Mouse (Mus musculus) small intestine, adult 2 months (tissue): ENCODE results near the gene Adam33. TPM values are rescaled to one million over a fixed set of nuclear protein-coding genes. Genes with fewer than 3 reads are reported as not detected.
A peak's percentile ranks its signal among the peaks of the same experiment; 100 is the strongest.
"Not testable (repeated sequence)": the region's sequence is repeated elsewhere in the genome, so short reads cannot be mapped to it uniquely, and the experiment has no call there.

Source experiments
- H3K27ac ChIP-seq: fragments of 200-500 bp; 2 replicates; pipeline ENCODE4 v1.5.1; 2012; ENCODE audit warnings: low read depth, low read length, control low read depth, inconsistent platforms; ENCODE audit not compliant: insufficient read depth
- H3K27me3 ChIP-seq: fragments of 200-500 bp; 2 replicates; pipeline ENCODE4 v1.6.1; 2012; ENCODE audit warnings: mild to moderate bottlenecking, moderate library complexity, low read length, inconsistent platforms; ENCODE audit not compliant: control insufficient read depth, insufficient read depth
- H3K36me3 ChIP-seq: fragments of 200-500 bp; 2 replicates; pipeline ENCODE4 v1.6.1; 2012; ENCODE audit warnings: mild to moderate bottlenecking, low read length, control low read depth, inconsistent platforms; ENCODE audit not compliant: control insufficient read depth, insufficient read depth
- H3K4me1 ChIP-seq: fragments of 200-500 bp; 2 replicates; pipeline ENCODE4 v1.6.1; 2012; ENCODE audit warnings: low read length, inconsistent platforms, mixed read lengths; ENCODE audit not compliant: control insufficient read depth, insufficient read depth, insufficient read length
- H3K4me3 ChIP-seq: fragments of 200-500 bp; 2 replicates; pipeline ENCODE4 v1.5.1; 2012; ENCODE audit warnings: low read depth, mild to moderate bottlenecking, control low read depth, inconsistent platforms, low read length, moderate library complexity
- CTCF ChIP-seq: fragments of 200-500 bp; IDR thresholded peaks from 2 replicates; pipeline ENCODE4 v1.5.1; 2012; ENCODE audit warnings: low read depth, mild to moderate bottlenecking, control low read depth, inconsistent platforms, low read length, moderate library complexity, mixed read lengths; ENCODE audit not compliant: insufficient replicate concordance, insufficient read length; ENCODE audit errors: extremely low read depth
- POLR2A ChIP-seq: fragments of 200-500 bp; IDR thresholded peaks from 2 replicates; pipeline ENCODE4 v1.6.1; 2012; ENCODE audit warnings: low read depth, mild to moderate bottlenecking, control low read depth, inconsistent platforms, low read length, moderate library complexity
- WGBS: fragments of 180-500 bp; shearing (Covaris S2); methylation state at CpG from one replicate; pipeline ENCODE4 v1.1.7; 2018; 5-methylcytosine and 5-hydroxymethylcytosine counted together
- polyA plus RNA-seq: library from polyadenylated mRNA; depleted of rRNA; stranded (reverse); fragments of >200 nt; gene quantifications from 2 replicates; pipeline ENCODE4 v1.2.3, GENCODE M21; 2012; rRNA removed

The Adam33 gene
- polyA plus RNA-seq = 12.4 and 13.1 TPM in 2 replicates

- TF ChIP-seq POLR2A (no peak), CTCF (no peak)
- WGBS = 3% methylated on average over 27 of the region's 27 CpGs
These were observed at the start of gene Adam33 for GRCm38 (mm10) chr2:131063404-131063864. TSS of gene Adam33 (minus strand) at chr2:131063814.

GRCm38 (mm10) chr2:131105989-131106388 lies 42.4 kb upstream of the Adam33 start:
- Histone ChIP-seq H3K27me3 (no peaks in the 10 kb centered on the region), H3K36me3 (no peaks in the 10 kb centered on the region), H3K4me1 (no peaks in the 10 kb centered on the region), H3K4me3 (no peak overlapping the region), H3K27ac (no peak overlapping the region)
- no peak for TF ChIP-seq CTCF
- 87% methylated on average over 5 of the region's 5 CpGs for WGBS

More at GRCm38 (mm10) chr2:131063404-131063864, at the start of gene Adam33:
- peak within 1 kb of the TSS; percentile 17; the same call in 1 of the 2 replicates for H3K27ac ChIP-seq
- no peaks in the 10 kb centered on the region for H3K4me1 ChIP-seq
- peak within 1 kb of the TSS; percentile 30 for H3K4me3 ChIP-seq
- peaks cover 6% of the 10 kb centered on the region for H3K27me3 ChIP-seq
- H3K36me3 ChIP-seq = no peaks in the 10 kb centered on the region

- H3K4me1 ChIP-seq, H3K36me3 ChIP-seq, H3K4me3 ChIP-seq, H3K27ac ChIP-seq, H3K27me3 ChIP-seq: not testable (repeated sequence)
- 77% methylated on average over 4 of the region's 4 CpGs for WGBS
These were observed 41.4 kb upstream of the Adam33 start for GRCm38 (mm10) chr2:131105061-131105460.

GRCm38 (mm10) chr2:131104021-131104420 lies 40.4 kb upstream of the Adam33 start:
- H3K27me3 ChIP-seq = no peaks in the 10 kb centered on the region
- no peak overlapping the region for H3K4me3 ChIP-seq
- no peaks in the 10 kb centered on the region for H3K36me3 ChIP-seq
- 84% methylated on average over 4 of the region's 4 CpGs for WGBS
- no peaks in the 10 kb centered on the region for H3K4me1 ChIP-seq
- TF ChIP-seq POLR2A = no peak
- TF ChIP-seq CTCF = no peak
- no peak overlapping the region for H3K27ac ChIP-seq

- H3K27me3 ChIP-seq = no peaks in the 10 kb centered on the region
- H3K4me3 ChIP-seq = no peak overlapping the region
- H3K36me3 ChIP-seq = no peaks in the 10 kb centered on the region
- H3K4me1 ChIP-seq = no peaks in the 10 kb centered on the region
- WGBS = 47% methylated on average over 3 of the region's 3 CpGs
- H3K27ac ChIP-seq = no peak overlapping the region
- TF ChIP-seq POLR2A (no peak), CTCF (no peak)
These were observed 37.9 kb upstream of the Adam33 start for GRCm38 (mm10) chr2:131101530-131101929.

- no peak overlapping the region for H3K27ac ChIP-seq
- no peak for TF ChIP-seq POLR2A
- TF ChIP-seq CTCF = no peak
These were observed 33.5 kb upstream of the Adam33 start for GRCm38 (mm10) chr2:131097087-131097486.

GRCm38 (mm10) chr2:131096101-131096795 lies 32.6 kb upstream of the Adam33 start:
- H3K27me3 ChIP-seq = no peaks in the 10 kb centered on the region
- no peak overlapping the region for H3K27ac ChIP-seq
- H3K36me3 ChIP-seq = no peaks in the 10 kb centered on the region
- 16% methylated on average over 9 of the region's 9 CpGs for WGBS
- no peak for TF ChIP-seq POLR2A
- TF ChIP-seq CTCF = no peak
- 0 out of 2 replicates have a peak, but pooled peaks cover 2% of the 10 kb centered on the region for H3K4me1 ChIP-seq
- peak overlapping the region; percentile 16; the same call in 1 of the 2 replicates for H3K4me3 ChIP-seq

More at GRCm38 (mm10) chr2:131097087-131097486, 33.5 kb upstream of the Adam33 start:
- Histone ChIP-seq H3K4me1 (0 out of 2 replicates have a peak, but pooled peaks cover 2% of the 10 kb centered on the region), H3K4me3 (no peak overlapping the region), H3K27me3 (no peaks in the 10 kb centered on the region), H3K36me3 (no peaks in the 10 kb centered on the region)
- 81% methylated on average over 4 of the region's 4 CpGs for WGBS
